Mouse (Mus musculus): ENCODE measurements at regions not wholly inside any gene's neighbourhood (a gene's known extent, or its start where the extent isn't known, plus 50 kb on each side); places are given as distances from the start of the nearest gene placed in this dataset.
"Not testable (repeated sequence)": the region's sequence is repeated elsewhere in the genome, so short reads cannot be mapped to it uniquely, and the experiment has no call there.

- TF ChIP-seq CTCF (IDR thresholded peaks at IDR 0.05; ENCODE audit: borderline replicate concordance, extremely low read depth, insufficient read depth, insufficient read length): no peak
- TF ChIP-seq POLR2A (IDR thresholded peaks at IDR 0.05; ENCODE audit: borderline replicate concordance, extremely low read depth, insufficient read depth, insufficient read length, poor library complexity, severe bottlenecking): no peak
- no peak for DNase-seq (ENCODE audit: low read depth)
Observed at GRCm38 (mm10) chr11:10087939-10088338, 896.2 kb downstream of the Abca13 start.

GRCm38 (mm10) chr11:10102314-10102713, 910.6 kb downstream of the Abca13 start:
- not testable (repeated sequence) for DNase-seq (ENCODE audit: low read depth)

GRCm38 (mm10) chr11:10105077-10105476, 913.3 kb downstream of the Abca13 start:
- peak; percentile 14 for DNase-seq (ENCODE audit: low read depth)
- no peak for TF ChIP-seq CTCF (IDR thresholded peaks at IDR 0.05; ENCODE audit: borderline replicate concordance, extremely low read depth, insufficient read depth, insufficient read length)

- peak; percentile 61 for DNase-seq (ENCODE audit: low read depth)
- TF ChIP-seq CTCF (IDR thresholded peaks at IDR 0.05; ENCODE audit: borderline replicate concordance, extremely low read depth, insufficient read depth, insufficient read length): no peak
- TF ChIP-seq POLR2A (IDR thresholded peaks at IDR 0.05; ENCODE audit: borderline replicate concordance, extremely low read depth, insufficient read depth, insufficient read length, poor library complexity, severe bottlenecking): no peak
Observed at GRCm38 (mm10) chr11:10142161-10142560, 950.4 kb downstream of the Abca13 start.

- no peak for DNase-seq (ENCODE audit: low read depth)
- TF ChIP-seq POLR2A (IDR thresholded peaks at IDR 0.05; ENCODE audit: borderline replicate concordance, extremely low read depth, insufficient read depth, insufficient read length, poor library complexity, severe bottlenecking) (no peak), CTCF (IDR thresholded peaks at IDR 0.05; ENCODE audit: borderline replicate concordance, extremely low read depth, insufficient read depth, insufficient read length) (no peak)
Observed at GRCm38 (mm10) chr11:10149160-10149559, 957.4 kb downstream of the Abca13 start.

GRCm38 (mm10) chr11:10153836-10154235, 960.2 kb upstream of the Vwc2 start:
- peak; percentile 3 for DNase-seq (ENCODE audit: low read depth)

GRCm38 (mm10) chr11:10193738-10194137, 920.3 kb upstream of the Vwc2 start:
- no peak for TF ChIP-seq POLR2A (IDR thresholded peaks at IDR 0.05; ENCODE audit: borderline replicate concordance, extremely low read depth, insufficient read depth, insufficient read length, poor library complexity, severe bottlenecking)
- no peak for TF ChIP-seq CTCF (IDR thresholded peaks at IDR 0.05; ENCODE audit: borderline replicate concordance, extremely low read depth, insufficient read depth, insufficient read length)
- no peak for DNase-seq (ENCODE audit: low read depth)

More at GRCm38 (mm10) chr11:10153836-10154235, 960.2 kb upstream of the Vwc2 start:
- no peak for TF ChIP-seq POLR2A (IDR thresholded peaks at IDR 0.05; ENCODE audit: borderline replicate concordance, extremely low read depth, insufficient read depth, insufficient read length, poor library complexity, severe bottlenecking)
- TF ChIP-seq CTCF (IDR thresholded peaks at IDR 0.05; ENCODE audit: borderline replicate concordance, extremely low read depth, insufficient read depth, insufficient read length): no peak

- no peak for TF ChIP-seq POLR2A (IDR thresholded peaks at IDR 0.05; ENCODE audit: borderline replicate concordance, extremely low read depth, insufficient read depth, insufficient read length, poor library complexity, severe bottlenecking)
- no peak for TF ChIP-seq CTCF (IDR thresholded peaks at IDR 0.05; ENCODE audit: borderline replicate concordance, extremely low read depth, insufficient read depth, insufficient read length)
- DNase-seq (ENCODE audit: low read depth): no peak
Observed at GRCm38 (mm10) chr11:10194774-10195173, 919.2 kb upstream of the Vwc2 start.

GRCm38 (mm10) chr11:10201021-10201420, 913.0 kb upstream of the Vwc2 start:
- TF ChIP-seq POLR2A (IDR thresholded peaks at IDR 0.05; ENCODE audit: borderline replicate concordance, extremely low read depth, insufficient read depth, insufficient read length, poor library complexity, severe bottlenecking): no peak
- no peak for TF ChIP-seq CTCF (IDR thresholded peaks at IDR 0.05; ENCODE audit: borderline replicate concordance, extremely low read depth, insufficient read depth, insufficient read length)
- no peak for DNase-seq (ENCODE audit: low read depth)

- TF ChIP-seq POLR2A (IDR thresholded peaks at IDR 0.05; ENCODE audit: borderline replicate concordance, extremely low read depth, insufficient read depth, insufficient read length, poor library complexity, severe bottlenecking) (no peak), CTCF (IDR thresholded peaks at IDR 0.05; ENCODE audit: borderline replicate concordance, extremely low read depth, insufficient read depth, insufficient read length) (no peak)
- DNase-seq (ENCODE audit: low read depth): no peak
Observed at GRCm38 (mm10) chr11:10205257-10205656, 908.8 kb upstream of the Vwc2 start.

Data from brain, embryonic 14.5 days (tissue).